Mouse (Mus musculus): ENCODE data around the gene Ndufa3.

Ndufa3 gene

GRCm38 (mm10) chr7:3611006-3611405 is 6.2 kb upstream of the Ndufa3 start:
- DNase-seq: no peak

- DNase-seq: no peak
These were observed 3.2 kb upstream of the Ndufa3 start for GRCm38 (mm10) chr7:3614021-3614420.

- DNase-seq: no peak
These were observed 1.1 kb upstream of the Ndufa3 start, which contains the start of gene Oscar for GRCm38 (mm10) chr7:3616057-3616388. TSS of gene Oscar (minus strand) at chr7:3616157.

GRCm38 (mm10) chr7:3616389-3617241 is 558 bp upstream of the Ndufa3 start:
- no peak for DNase-seq

- no peak for DNase-seq
These were observed 11.9 kb downstream of the Ndufa3 start for GRCm38 (mm10) chr7:3629030-3629429.

GRCm38 (mm10) chr7:3629543-3630477 is 12.6 kb downstream of the Ndufa3 start, which contains the start of the genes Tfpt and Prpf31:
TSS of gene Tfpt (minus strand) at chr7:3629929.
TSS of gene Prpf31 (plus strand) at chr7:3629985.
- DNase-seq: peak; percentile 89

- DNase-seq: no peak
These were observed 13.3 kb downstream of the Ndufa3 start for GRCm38 (mm10) chr7:3630478-3630815.

- no peak for DNase-seq
These were observed 26.2 kb downstream of the Ndufa3 start for GRCm38 (mm10) chr7:3643412-3643811.

- no peak for DNase-seq
These were observed 26.7 kb downstream of the Ndufa3 start for GRCm38 (mm10) chr7:3643843-3644242.

- no peak for DNase-seq
These were observed 27.1 kb downstream of the Ndufa3 start for GRCm38 (mm10) chr7:3644348-3644671.

GRCm38 (mm10) chr7:3644672-3645487 is 27.7 kb downstream of the Ndufa3 start, which contains the start of gene Cnot3:
TSS of gene Cnot3 (plus strand) at chr7:3645268.
- DNase-seq: peak; percentile 99

- no peak for DNase-seq
These were observed 28.4 kb downstream of the Ndufa3 start for GRCm38 (mm10) chr7:3645488-3646025.

- no peak for DNase-seq
These were observed 29.0 kb downstream of the Ndufa3 start for GRCm38 (mm10) chr7:3646188-3646587.

GRCm38 (mm10) chr7:3646641-3647040 is 29.5 kb downstream of the Ndufa3 start:
- DNase-seq: no peak

GRCm38 (mm10) chr7:3656966-3657365 is 39.8 kb downstream of the Ndufa3 start:
- no peak for DNase-seq

- no peak for DNase-seq
These were observed 41.4 kb downstream of the Ndufa3 start for GRCm38 (mm10) chr7:3658578-3658977.

GRCm38 (mm10) chr7:3664524-3665214 is 47.5 kb downstream of the Ndufa3 start:
- no peak for DNase-seq

GRCm38 (mm10) chr7:3665215-3666114 is 48.3 kb downstream of the Ndufa3 start, which contains the start of gene Leng1:
TSS of gene Leng1 (minus strand) at chr7:3665840.
- DNase-seq: peak; percentile 95

- DNase-seq: no peak
These were observed 49.8 kb downstream of the Ndufa3 start for GRCm38 (mm10) chr7:3666921-3667391.

Data from cerebellum, adult 11 months (tissue).